Mouse (Mus musculus) megakaryocyte, embryonic 14.5 days (primary cell): ENCODE data around the gene Slc25a33. TPM values are rescaled to one million over a fixed set of nuclear protein-coding genes. Genes with fewer than 3 reads are reported as not detected.
A peak's percentile ranks its signal among the peaks of the same experiment; 100 is the strongest.

Source experiments
- H3K27me3 ChIP-seq: replicated peaks from 2 replicates; pipeline ENCODE3; 2012; ENCODE audit warnings: inconsistent platforms
- H3K36me3 ChIP-seq: replicated peaks from 2 replicates; pipeline ENCODE3; 2012; ENCODE audit warnings: low read length, inconsistent platforms, mixed read lengths
- H3K4me1 ChIP-seq: 2 replicates; pipeline ENCODE4 v1.6.1; 2012; ENCODE audit warnings: inconsistent platforms
- H3K4me3 ChIP-seq: replicated peaks from 2 replicates; pipeline ENCODE3; 2012; ENCODE audit warnings: moderate library complexity, mild to moderate bottlenecking, inconsistent platforms
- H3K9me3 ChIP-seq: 2 replicates; pipeline ENCODE4 v1.6.1; 2012; ENCODE audit warnings: inconsistent platforms
- FLI1 ChIP-seq: IDR thresholded peaks from 2 replicates; pipeline ENCODE4 v1.6.1; 2012; ENCODE audit warnings: low read length, inconsistent platforms, mixed read lengths
- GATA1 ChIP-seq: IDR thresholded peaks from 3 replicates; pipeline ENCODE4 v1.6.1; 2012; ENCODE audit warnings: mixed read lengths, low read length, inconsistent platforms, borderline replicate concordance
- polyA plus RNA-seq: library from polyadenylated mRNA; stranded (reverse); fragments of >175 nt; gene quantifications from 2 replicates; pipeline ENCODE4 v1.2.3, GENCODE M21; 2012; ENCODE audit warnings: low replicate concordance; ENCODE audit not compliant: insufficient read depth

Slc25a33 gene
- polyA plus RNA-seq, 1 experiment, result 8.0 TPM

GRCm38 (mm10) chr4:149784901-149785300 lies 10.8 kb upstream of the Slc25a33 start:
- no peak for TF ChIP-seq GATA1
- TF ChIP-seq FLI1, result no peak

GRCm38 (mm10) chr4:149784371-149784770 lies 10.3 kb upstream of the Slc25a33 start:
- H3K4me1 ChIP-seq, result peaks cover 60% of the 10 kb centered on the region
- TF ChIP-seq GATA1 (no peak), FLI1 (no peak)

More at GRCm38 (mm10) chr4:149784901-149785300, 10.8 kb upstream of the Slc25a33 start:
- no peak overlapping the region for H3K4me3 ChIP-seq
- peaks cover 3% of the 10 kb centered on the region for H3K36me3 ChIP-seq
- H3K27me3 ChIP-seq, result peaks cover 22% of the 10 kb centered on the region
- peaks cover 28% of the 10 kb centered on the region for H3K9me3 ChIP-seq
- H3K4me1 ChIP-seq, result peaks cover 60% of the 10 kb centered on the region

DNA sequence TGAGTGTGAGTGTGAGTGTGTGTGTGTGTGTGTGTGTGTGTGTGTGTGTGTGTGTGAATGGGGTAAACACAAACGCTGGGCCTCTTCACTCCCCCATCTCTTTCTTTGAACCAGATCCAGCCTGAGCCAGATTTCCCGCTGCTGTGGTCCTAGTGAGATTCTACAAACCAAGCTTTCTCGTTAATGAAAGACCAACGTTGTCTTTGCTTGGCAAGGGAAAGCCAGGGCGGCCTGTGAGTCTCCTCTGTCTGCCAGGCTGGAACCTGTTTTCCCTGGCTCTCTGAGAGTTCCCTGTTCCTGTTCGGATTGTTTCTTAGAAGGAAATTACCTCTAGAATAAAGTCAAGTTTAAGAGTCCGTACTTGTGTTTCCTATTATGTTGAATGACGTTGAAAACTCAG lies 8.9 kb upstream of the Slc25a33 start:
- Histone ChIP-seq H3K9me3 (peaks cover 18% of the 10 kb centered on the region), H3K27me3 (peaks cover 15% of the 10 kb centered on the region), H3K4me1 (peaks cover 53% of the 10 kb centered on the region), H3K4me3 (no peak overlapping the region), H3K36me3 (peaks cover 3% of the 10 kb centered on the region)
- TF ChIP-seq GATA1, result no peak
- TF ChIP-seq FLI1, result no peak

More at GRCm38 (mm10) chr4:149784371-149784770, 10.3 kb upstream of the Slc25a33 start:
- H3K4me3 ChIP-seq, result no peak overlapping the region
- peaks cover 28% of the 10 kb centered on the region for H3K9me3 ChIP-seq
- H3K27me3 ChIP-seq, result peaks cover 22% of the 10 kb centered on the region
- H3K36me3 ChIP-seq, result peaks cover 3% of the 10 kb centered on the region

GRCm38 (mm10) chr4:149780565-149781356 lies 6.7 kb upstream of the Slc25a33 start:
- Histone ChIP-seq H3K27me3 (peaks cover 7% of the 10 kb centered on the region), H3K4me1 (peaks cover 73% of the 10 kb centered on the region), H3K9me3 (no peaks in the 10 kb centered on the region; the same call in 1 of the 2 replicates), H3K36me3 (no peaks in the 10 kb centered on the region), H3K4me3 (peak overlapping the region; percentile 79)
- TF ChIP-seq FLI1 (no peak), GATA1 (no peak)

DNA sequence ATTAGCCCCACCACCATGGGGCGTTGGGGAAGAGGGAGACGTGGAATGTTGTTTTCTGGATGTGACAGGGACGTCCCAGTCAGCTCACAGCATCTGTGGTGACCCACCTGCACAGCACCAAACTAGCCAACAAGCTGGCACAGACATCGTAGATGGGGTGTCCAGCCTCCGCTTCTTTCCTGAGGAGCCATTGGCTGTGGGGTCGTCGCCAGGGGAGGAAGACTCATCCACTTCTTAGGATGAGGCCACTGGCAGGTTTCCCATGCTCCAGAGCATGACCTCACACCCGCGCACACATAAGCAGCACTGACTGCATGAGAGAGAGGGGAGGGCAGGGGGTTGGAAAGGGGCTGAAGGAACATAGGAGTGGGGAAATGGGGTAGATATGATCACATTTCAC lies 5.9 kb upstream of the Slc25a33 start:
- Histone ChIP-seq H3K4me3 (peak overlapping the region; percentile 79), H3K4me1 (peaks cover 73% of the 10 kb centered on the region), H3K27me3 (peaks cover 7% of the 10 kb centered on the region), H3K9me3 (no peaks in the 10 kb centered on the region; the same call in 1 of the 2 replicates), H3K36me3 (no peaks in the 10 kb centered on the region)
- TF ChIP-seq FLI1 (no peak), GATA1 (no peak)

- Histone ChIP-seq H3K9me3 (no peaks in the 10 kb centered on the region; the same call in 1 of the 2 replicates), H3K27me3 (peaks cover 3% of the 10 kb centered on the region), H3K4me1 (peaks cover 81% of the 10 kb centered on the region), H3K36me3 (no peaks in the 10 kb centered on the region), H3K4me3 (no peak overlapping the region)
- TF ChIP-seq GATA1 (no peak), FLI1 (no peak)
Measured at GRCm38 (mm10) chr4:149777126-149777525, 3.0 kb upstream of the Slc25a33 start.

- Histone ChIP-seq H3K4me1 (peaks cover 69% of the 10 kb centered on the region), H3K27me3 (peaks cover 3% of the 10 kb centered on the region), H3K36me3 (peaks cover 5% of the 10 kb centered on the region), H3K9me3 (no peaks in the 10 kb centered on the region), H3K4me3 (peak overlapping the region; percentile 46)
- TF ChIP-seq FLI1, result no peak
- no peak for TF ChIP-seq GATA1
Measured at GRCm38 (mm10) chr4:149775760-149776362, 1.8 kb upstream of the Slc25a33 start.

GRCm38 (mm10) chr4:149775330-149775729 lies 1.3 kb upstream of the Slc25a33 start:
- no peak for TF ChIP-seq GATA1
- no peak for TF ChIP-seq FLI1
- Histone ChIP-seq H3K9me3 (no peaks in the 10 kb centered on the region), H3K36me3 (peaks cover 8% of the 10 kb centered on the region), H3K4me3 (no peak overlapping the region), H3K4me1 (peaks cover 67% of the 10 kb centered on the region), H3K27me3 (peaks cover 3% of the 10 kb centered on the region)

GRCm38 (mm10) chr4:149773408-149774093 lies 526 bp downstream of the Slc25a33 start:
- H3K4me1 ChIP-seq, result peaks cover 57% of the 10 kb centered on the region
- H3K27me3 ChIP-seq, result peaks cover 3% of the 10 kb centered on the region
- TF ChIP-seq GATA1, result no peak
- TF ChIP-seq FLI1, result no peak
- H3K36me3 ChIP-seq, result peaks cover 12% of the 10 kb centered on the region
- peak overlapping the region; percentile 97 for H3K4me3 ChIP-seq
- no peaks in the 10 kb centered on the region for H3K9me3 ChIP-seq

DNA sequence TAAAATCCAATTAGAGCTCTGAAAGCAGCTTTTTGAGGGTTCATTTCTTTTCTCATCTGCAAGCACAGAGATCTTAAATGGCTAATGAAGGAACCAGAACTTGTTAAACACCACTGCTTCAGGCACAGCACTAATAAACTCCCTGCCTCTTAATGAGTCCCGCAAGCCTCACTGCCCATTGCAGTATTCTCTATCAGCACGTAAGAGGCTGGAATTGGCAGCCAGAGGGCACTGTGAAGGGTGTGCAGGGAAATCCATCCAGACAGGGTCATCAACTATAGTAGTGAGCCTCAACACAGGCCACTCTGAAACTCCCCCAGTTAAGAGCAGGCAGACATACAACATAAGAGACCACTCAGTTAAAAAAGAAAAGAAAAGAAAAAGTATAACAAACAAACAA lies 1.7 kb downstream of the Slc25a33 start:
- peak overlapping the region; percentile 80 for H3K4me3 ChIP-seq
- peaks cover 51% of the 10 kb centered on the region for H3K4me1 ChIP-seq

More for the DNA sequence above, 1.7 kb downstream of the Slc25a33 start:
- TF ChIP-seq FLI1 (no peak), GATA1 (no peak)
- Histone ChIP-seq H3K27me3 (peaks cover 3% of the 10 kb centered on the region), H3K36me3 (peaks cover 12% of the 10 kb centered on the region), H3K9me3 (no peaks in the 10 kb centered on the region)
